Mouse (Mus musculus) hindbrain, embryonic 15.5 days (tissue): ENCODE data around the gene Snf8. TPM values are rescaled to one million over a fixed set of nuclear protein-coding genes. Genes with fewer than 3 reads are reported as not detected.

Source experiments
- ATAC-seq: fragments of 200-750 bp; cut with Nextera tagmentation; 2 replicates; pipeline ENCODE4 v1.8.0; 2017; ENCODE audit warnings: low read depth, moderate number of reproducible peaks, moderate TSS enrichment; ENCODE audit not compliant: low FRiP score
- H3K27ac ChIP-seq: fragments of 300-500 bp; sonication (generic); replicated peaks from 2 replicates; pipeline ENCODE4 v1.5.1; 2015; ENCODE audit warnings: mild to moderate bottlenecking, inconsistent platforms
- H3K27me3 ChIP-seq: fragments of 300-500 bp; sonication (generic); 2 replicates; pipeline ENCODE4 v1.6.1; 2015; ENCODE audit warnings: control low read depth, inconsistent platforms
- H3K36me3 ChIP-seq: fragments of 300-500 bp; sonication (generic); 2 replicates; pipeline ENCODE4 v1.6.1; 2015; ENCODE audit warnings: control low read depth, inconsistent platforms
- H3K4me1 ChIP-seq: fragments of 300-500 bp; sonication (generic); replicated peaks from 2 replicates; pipeline ENCODE4 v1.6.1; 2015; ENCODE audit warnings: control low read depth, inconsistent platforms
- H3K4me2 ChIP-seq: fragments of 300-500 bp; sonication (generic); 2 replicates; pipeline ENCODE4 v1.6.1; 2015; ENCODE audit warnings: moderate library complexity, mild to moderate bottlenecking, inconsistent platforms
- H3K4me3 ChIP-seq: fragments of 300-500 bp; sonication (generic); 2 replicates; pipeline ENCODE4 v1.5.1; 2015; ENCODE audit warnings: mild to moderate bottlenecking, inconsistent platforms
- H3K9ac ChIP-seq: fragments of 300-500 bp; sonication (generic); 2 replicates; pipeline ENCODE4 v1.6.1; 2015; ENCODE audit warnings: inconsistent platforms
- H3K9me3 ChIP-seq: fragments of 300-500 bp; sonication (generic); 2 replicates; pipeline ENCODE4 v1.6.1; 2016; ENCODE audit warnings: control low read depth, inconsistent platforms
- WGBS: fragments of 180-500 bp; shearing (Covaris S2); methylation state at CpG from one replicate; pipeline ENCODE4 v1.1.7; 2015; 5-methylcytosine and 5-hydroxymethylcytosine counted together
- polyA plus RNA-seq: library from polyadenylated mRNA; unstranded; fragments of >200 nt; fragmentation: Nextera tagmentation; extraction: Ambion mirVana; gene quantifications from 2 replicates; pipeline ENCODE4 v1.2.1, GENCODE M21; 2015

Gene Snf8
- polyA plus RNA-seq, 1 experiment from 2014 or later, result 129 TPM

- peak within 1 kb of the TSS; percentile 70 for H3K4me3 ChIP-seq
- no peaks in the 10 kb centered on the region for H3K36me3 ChIP-seq
- H3K9me3 ChIP-seq, result no peaks in the 10 kb centered on the region
- WGBS, result under 1% methylated on average over 66 of the region's 74 CpGs
- peak within 1 kb of the TSS; percentile 85 for H3K27ac ChIP-seq
- H3K4me1 ChIP-seq, result peaks cover 52% of the 10 kb centered on the region
- peak within 1 kb of the TSS; percentile 91 for H3K4me2 ChIP-seq
- no peaks in the 10 kb centered on the region for H3K27me3 ChIP-seq
- H3K9ac ChIP-seq, result peak within 1 kb of the TSS; percentile 66
- ATAC-seq, result peak; percentile 57
Measured at GRCm38 (mm10) chr11:96005403-96006271, 29.0 kb upstream of the Snf8 start, which contains the start of gene Igf2bp1. Igf2bp1 (minus strand) TSS chr11:96005940.

GRCm38 (mm10) chr11:96006367-96006851 is 28.3 kb upstream of the Snf8 start:
- H3K4me2 ChIP-seq, result peak overlapping the region; percentile 91
- no peaks in the 10 kb centered on the region for H3K36me3 ChIP-seq
- H3K4me3 ChIP-seq, result peak overlapping the region; percentile 70
- H3K27me3 ChIP-seq, result peaks cover 3% of the 10 kb centered on the region; the same call in 1 of the 2 replicates
- peak overlapping the region; percentile 85 for H3K27ac ChIP-seq
- peak; percentile 35 for ATAC-seq
- 0% methylated on average over 33 of the region's 33 CpGs for WGBS
- peak overlapping the region; percentile 66 for H3K9ac ChIP-seq
- H3K9me3 ChIP-seq, result no peaks in the 10 kb centered on the region
- peaks cover 51% of the 10 kb centered on the region for H3K4me1 ChIP-seq

GRCm38 (mm10) chr11:96006852-96007515 is 27.7 kb upstream of the Snf8 start:
- Histone ChIP-seq H3K4me1 (peaks cover 45% of the 10 kb centered on the region), H3K9ac (peak overlapping the region; percentile 66), H3K4me3 (peak overlapping the region; percentile 70), H3K4me2 (peak overlapping the region; percentile 91), H3K9me3 (no peaks in the 10 kb centered on the region), H3K27ac (peak overlapping the region; percentile 85), H3K36me3 (no peaks in the 10 kb centered on the region), H3K27me3 (peaks cover 3% of the 10 kb centered on the region; the same call in 1 of the 2 replicates)
- peak; percentile 84 for ATAC-seq
- WGBS, result under 1% methylated on average over 60 of the region's 67 CpGs

- Histone ChIP-seq H3K4me1 (peaks cover 38% of the 10 kb centered on the region), H3K27ac (peak overlapping the region; percentile 85), H3K27me3 (peaks cover 3% of the 10 kb centered on the region; the same call in 1 of the 2 replicates), H3K9ac (peak overlapping the region; percentile 66), H3K9me3 (no peaks in the 10 kb centered on the region), H3K36me3 (no peaks in the 10 kb centered on the region), H3K4me2 (peak overlapping the region; percentile 91), H3K4me3 (peak overlapping the region; percentile 70)
- WGBS, result under 1% methylated on average over 33 of the region's 33 CpGs
- ATAC-seq, result no peak
Measured at GRCm38 (mm10) chr11:96007516-96008235, 27.0 kb upstream of the Snf8 start.

GRCm38 (mm10) chr11:96008827-96009226 is 25.9 kb upstream of the Snf8 start:
- H3K4me3 ChIP-seq, result no peak overlapping the region
- H3K9me3 ChIP-seq, result no peaks in the 10 kb centered on the region
- no peak overlapping the region for H3K4me2 ChIP-seq
- no peak overlapping the region for H3K9ac ChIP-seq
- no peak for ATAC-seq
- peaks cover 3% of the 10 kb centered on the region; the same call in 1 of the 2 replicates for H3K27me3 ChIP-seq
- no peak overlapping the region for H3K27ac ChIP-seq
- H3K4me1 ChIP-seq, result peaks cover 30% of the 10 kb centered on the region
- H3K36me3 ChIP-seq, result no peaks in the 10 kb centered on the region
- WGBS, result 13% methylated on average over 1 of the region's 1 CpGs

GRCm38 (mm10) chr11:96011982-96012381 is 22.7 kb upstream of the Snf8 start:
- Histone ChIP-seq H3K36me3 (no peaks in the 10 kb centered on the region), H3K4me3 (no peak overlapping the region), H3K4me1 (peaks cover 13% of the 10 kb centered on the region), H3K27me3 (peaks cover 3% of the 10 kb centered on the region; the same call in 1 of the 2 replicates), H3K4me2 (no peak overlapping the region), H3K9me3 (no peaks in the 10 kb centered on the region), H3K27ac (no peak overlapping the region), H3K9ac (no peak overlapping the region)
- ATAC-seq, result no peak
- 12% methylated on average over 2 of the region's 8 CpGs for WGBS

GRCm38 (mm10) chr11:96015421-96015820 is 19.3 kb upstream of the Snf8 start:
- Histone ChIP-seq H3K4me2 (no peak overlapping the region), H3K36me3 (no peaks in the 10 kb centered on the region), H3K27ac (no peak overlapping the region), H3K4me1 (no peaks in the 10 kb centered on the region), H3K4me3 (no peak overlapping the region), H3K9ac (no peak overlapping the region), H3K27me3 (peaks cover 3% of the 10 kb centered on the region; the same call in 1 of the 2 replicates), H3K9me3 (no peaks in the 10 kb centered on the region)
- WGBS, result 48% methylated on average over 5 of the region's 5 CpGs
- no peak for ATAC-seq

GRCm38 (mm10) chr11:96017941-96018351 is 16.7 kb upstream of the Snf8 start:
- H3K4me2 ChIP-seq, result no peak overlapping the region
- H3K36me3 ChIP-seq, result no peaks in the 10 kb centered on the region
- no peaks in the 10 kb centered on the region for H3K9me3 ChIP-seq
- H3K27me3 ChIP-seq, result no peaks in the 10 kb centered on the region
- 21% methylated on average over 9 of the region's 9 CpGs for WGBS
- ATAC-seq, result no peak
- H3K9ac ChIP-seq, result no peak overlapping the region
- H3K4me3 ChIP-seq, result no peak overlapping the region
- H3K27ac ChIP-seq, result no peak overlapping the region
- H3K4me1 ChIP-seq, result no peaks in the 10 kb centered on the region

- Histone ChIP-seq H3K27me3 (no peaks in the 10 kb centered on the region), H3K36me3 (no peaks in the 10 kb centered on the region), H3K4me1 (no peaks in the 10 kb centered on the region), H3K9ac (no peak overlapping the region), H3K9me3 (no peaks in the 10 kb centered on the region), H3K4me3 (no peak overlapping the region), H3K4me2 (no peak overlapping the region), H3K27ac (no peak overlapping the region)
- ATAC-seq, result no peak
- WGBS, result 70% methylated on average over 4 of the region's 4 CpGs
Measured at GRCm38 (mm10) chr11:96020622-96021021, 14.1 kb upstream of the Snf8 start.

- ATAC-seq, result no peak
- Histone ChIP-seq H3K27ac (no peak overlapping the region), H3K27me3 (no peaks in the 10 kb centered on the region), H3K9ac (no peak overlapping the region), H3K4me1 (no peaks in the 10 kb centered on the region), H3K36me3 (no peaks in the 10 kb centered on the region), H3K4me3 (no peak overlapping the region), H3K9me3 (no peaks in the 10 kb centered on the region), H3K4me2 (no peak overlapping the region)
- WGBS, result 74% methylated on average over 5 of the region's 5 CpGs
Measured at GRCm38 (mm10) chr11:96028130-96028529, 6.6 kb upstream of the Snf8 start.

GRCm38 (mm10) chr11:96030571-96030970 is 4.1 kb upstream of the Snf8 start:
- no peak for ATAC-seq
- Histone ChIP-seq H3K4me1 (peaks cover 11% of the 10 kb centered on the region), H3K27me3 (no peaks in the 10 kb centered on the region), H3K9me3 (no peaks in the 10 kb centered on the region), H3K27ac (no peak overlapping the region), H3K36me3 (no peaks in the 10 kb centered on the region), H3K9ac (no peak overlapping the region), H3K4me2 (no peak overlapping the region), H3K4me3 (no peak overlapping the region)
- WGBS, result 92% methylated on average over 3 of the region's 3 CpGs
